Mouse (Mus musculus) heart, embryonic 10.5 days (tissue): ENCODE results near the gene Parpbp. TPM values are rescaled to one million over a fixed set of nuclear protein-coding genes. Genes with fewer than 3 reads are reported as not detected.

Source experiments
- DNase-seq: peaks from one replicate; pipeline ENCODE4 v3.0.0-alpha.2; 2017; ENCODE audit warnings: low spot score
- H3K27ac ChIP-seq: fragments of 300-500 bp; sonication (generic); 2 replicates; pipeline ENCODE4 v1.5.1; 2016; ENCODE audit warnings: mild to moderate bottlenecking
- H3K27me3 ChIP-seq: fragments of 300-500 bp; sonication (generic); 2 replicates; pipeline ENCODE4 v1.6.1; 2016; ENCODE audit warnings: mild to moderate bottlenecking; ENCODE audit not compliant: poor library complexity, insufficient read depth, severe bottlenecking
- H3K36me3 ChIP-seq: fragments of 300-500 bp; sonication (generic); 2 replicates; pipeline ENCODE4 v1.6.1; 2016; ENCODE audit warnings: mild to moderate bottlenecking, moderate library complexity
- H3K4me1 ChIP-seq: fragments of 300-500 bp; sonication (generic); 2 replicates; pipeline ENCODE4 v1.6.1; 2016; ENCODE audit warnings: mild to moderate bottlenecking
- H3K4me3 ChIP-seq: fragments of 300-500 bp; sonication (generic); 2 replicates; pipeline ENCODE4 v1.5.1; 2016; ENCODE audit warnings: mild to moderate bottlenecking, moderate library complexity
- H3K9me3 ChIP-seq: fragments of 300-500 bp; sonication (generic); 2 replicates; pipeline ENCODE4 v1.6.1; 2016; ENCODE audit warnings: mild to moderate bottlenecking, moderate library complexity
- WGBS: fragments of 180-500 bp; shearing (Covaris S2); methylation state at CpG from one replicate; pipeline ENCODE4 v1.1.7; 2016; 5-methylcytosine and 5-hydroxymethylcytosine counted together
- polyA plus RNA-seq: library from polyadenylated mRNA; unstranded; fragments of >200 nt; fragmentation: Nextera tagmentation; extraction: Ambion mirVana; gene quantifications from 2 replicates; pipeline ENCODE4 v1.2.1, GENCODE M21; 2016

The Parpbp gene
- polyA plus RNA-seq, 1 experiment from 2014 or later: 14.7 TPM

GRCm38 (mm10) chr10:88067377-88067776, 79.4 kb downstream of the Parpbp start:
- Histone ChIP-seq H3K4me1 (no peaks in the 10 kb centered on the region), H3K27me3 (no peaks in the 10 kb centered on the region), H3K9me3 (no peaks in the 10 kb centered on the region), H3K27ac (no peak overlapping the region), H3K4me3 (no peak overlapping the region), H3K36me3 (no peaks in the 10 kb centered on the region)
- no peak for DNase-seq
- WGBS: 46% methylated on average over 3 of the region's 3 CpGs

GRCm38 (mm10) chr10:88064872-88065271, 81.9 kb downstream of the Parpbp start:
- H3K9me3 ChIP-seq: no peaks in the 10 kb centered on the region
- 67% methylated on average over 2 of the region's 2 CpGs for WGBS
- no peaks in the 10 kb centered on the region for H3K36me3 ChIP-seq

GRCm38 (mm10) chr10:88063436-88063835, 83.3 kb downstream of the Parpbp start:
- no peaks in the 10 kb centered on the region for H3K4me1 ChIP-seq
- no peak overlapping the region for H3K4me3 ChIP-seq
- H3K27me3 ChIP-seq: no peaks in the 10 kb centered on the region
- no peak for DNase-seq
- no peaks in the 10 kb centered on the region for H3K9me3 ChIP-seq
- WGBS: 85% methylated on average over 4 of the region's 4 CpGs
- no peak overlapping the region for H3K27ac ChIP-seq
- H3K36me3 ChIP-seq: no peaks in the 10 kb centered on the region

More at GRCm38 (mm10) chr10:88064872-88065271, 81.9 kb downstream of the Parpbp start:
- no peaks in the 10 kb centered on the region for H3K27me3 ChIP-seq
- no peak for DNase-seq
- no peak overlapping the region for H3K27ac ChIP-seq
- no peak overlapping the region for H3K4me3 ChIP-seq
- no peaks in the 10 kb centered on the region for H3K4me1 ChIP-seq

- 74% methylated on average over 14 of the region's 14 CpGs for WGBS
- H3K27ac ChIP-seq: no peak overlapping the region
- no peaks in the 10 kb centered on the region for H3K9me3 ChIP-seq
- H3K4me1 ChIP-seq: no peaks in the 10 kb centered on the region
- no peak for DNase-seq
- no peak overlapping the region for H3K4me3 ChIP-seq
- no peaks in the 10 kb centered on the region for H3K27me3 ChIP-seq
- H3K36me3 ChIP-seq: no peaks in the 10 kb centered on the region
Measured at GRCm38 (mm10) chr10:88056950-88057649, 89.6 kb downstream of the Parpbp start.

- Histone ChIP-seq H3K27ac (no peak overlapping the region), H3K9me3 (no peaks in the 10 kb centered on the region), H3K27me3 (no peaks in the 10 kb centered on the region), H3K4me3 (no peak overlapping the region), H3K4me1 (no peaks in the 10 kb centered on the region), H3K36me3 (no peaks in the 10 kb centered on the region)
- DNase-seq: no peak
- 78% methylated on average over 14 of the region's 14 CpGs for WGBS
Measured at GRCm38 (mm10) chr10:88054233-88054985, 92.3 kb downstream of the Parpbp start.

- H3K36me3 ChIP-seq: no peaks in the 10 kb centered on the region
- no peaks in the 10 kb centered on the region for H3K9me3 ChIP-seq
- no peak overlapping the region for H3K27ac ChIP-seq
- H3K27me3 ChIP-seq: no peaks in the 10 kb centered on the region
- no peak overlapping the region for H3K4me3 ChIP-seq
- DNase-seq: no peak
- 71% methylated on average over 11 of the region's 11 CpGs for WGBS
- no peaks in the 10 kb centered on the region for H3K4me1 ChIP-seq
Measured at GRCm38 (mm10) chr10:88046098-88046771, 100.5 kb downstream of the Parpbp start.

- 73% methylated on average over 4 of the region's 4 CpGs for WGBS
- Histone ChIP-seq H3K27me3 (no peaks in the 10 kb centered on the region), H3K9me3 (no peaks in the 10 kb centered on the region), H3K4me3 (no peak overlapping the region), H3K27ac (no peak overlapping the region), H3K36me3 (no peaks in the 10 kb centered on the region), H3K4me1 (no peaks in the 10 kb centered on the region)
- DNase-seq: no peak
Measured at GRCm38 (mm10) chr10:88044297-88044696, 102.4 kb downstream of the Parpbp start.

Other genes starting within 250 kb of the Parpbp start
- 0.64 and 0.74 TPM in 2 replicates for gene Pmch, start 55.9 kb downstream of the Parpbp start, polyA plus RNA-seq
- gene Nup37, start 51 bp upstream of the Parpbp start, polyA plus RNA-seq: 52.8 and 72.8 TPM in 2 replicates
- 49.9 and 54.4 TPM in 2 replicates for gene Washc3, start 54.2 kb upstream of the Parpbp start, polyA plus RNA-seq
- 0.83 and 0.86 TPM in 2 replicates for gene Dram1, start 232.1 kb upstream of the Parpbp start, polyA plus RNA-seq
- gene Gnptab, start 232.2 kb upstream of the Parpbp start, polyA plus RNA-seq: 8.2 and 8.8 TPM in 2 replicates